21 mouse cellular contexts compared by ENCODE assay signal in genomic region chr15:74283172-74283534, GRCm38 (mm10).
A peak's percentile ranks its signal among the peaks of the same experiment; 100 is the strongest.
DNase-seq lines count a peak whose midpoint lies in the region; ATAC-seq lines count a peak whose summit lies in the region.
"Had no signal": no experiment of that assay in that cellular context is flagged by ENCODE, and none has a peak within 500 bp of the region (broad histone marks: within the 10 kb centered on the region; RNA-seq: fewer than 3 reads in every experiment).

No protein-coding gene starts in this region.

- H3K4me2 ChIP-seq in neural tube, embryonic 11.5 days (ENCODE audit: low read depth), result no peak overlapping the region
- no peak overlapping the region for H3K4me2 ChIP-seq in hindbrain, embryonic 13.5 days
- H3K4me2 ChIP-seq in midbrain, embryonic 15.5 days, result no peak overlapping the region
- H3K4me2 ChIP-seq: embryonic facial prominence, embryonic 12.5 days; heart, embryonic 13.5 days; liver, embryonic 15.5 days had no signal

- no peak overlapping the region for H3K4me3 ChIP-seq in neural tube, embryonic 11.5 days (ENCODE audit: low read depth, low read length)
- H3K4me3 ChIP-seq in hindbrain, embryonic 13.5 days, result no peak overlapping the region
- no peak overlapping the region for H3K4me3 ChIP-seq in midbrain, embryonic 15.5 days
- H3K4me3 ChIP-seq: embryonic facial prominence, embryonic 12.5 days; gastrocnemius, adult 2 months; heart, embryonic 13.5 days; liver, embryonic 15.5 days; megakaryocyte, embryonic 14.5 days had no signal

- WGBS in neural tube, embryonic 11.5 days, result 52% methylated on average over 5 of the region's 5 CpGs
- WGBS in hindbrain, embryonic 13.5 days, result 62% methylated on average over 5 of the region's 5 CpGs
- 49% methylated on average over 5 of the region's 5 CpGs for WGBS in midbrain, embryonic 15.5 days

- H3K27ac ChIP-seq in neural tube, embryonic 11.5 days (ENCODE audit: low read depth, low read length), result 0 out of 2 replicates have a peak overlapping the region, but pooled peaks have one; percentile 20
- H3K27ac ChIP-seq in hindbrain, embryonic 13.5 days, result peak overlapping the region; percentile 81
- H3K27ac ChIP-seq in midbrain, embryonic 15.5 days, result peak overlapping the region; percentile 66
- H3K27ac ChIP-seq: embryonic facial prominence, embryonic 12.5 days; gastrocnemius, adult 2 months; heart, embryonic 13.5 days; liver, embryonic 15.5 days had no signal

- no peaks in the 10 kb centered on the region for H3K36me3 ChIP-seq in neural tube, embryonic 11.5 days (ENCODE audit: control insufficient read depth, insufficient read depth, low read length)
- no peaks in the 10 kb centered on the region for H3K36me3 ChIP-seq in hindbrain, embryonic 13.5 days
- no peaks in the 10 kb centered on the region for H3K36me3 ChIP-seq in midbrain, embryonic 15.5 days (replicated peaks)
- H3K36me3 ChIP-seq: embryonic facial prominence, embryonic 12.5 days; heart, embryonic 13.5 days; liver, embryonic 15.5 days had no signal

- no peak overlapping the region for H3K9ac ChIP-seq in neural tube, embryonic 11.5 days (ENCODE audit: low read length)
- H3K9ac ChIP-seq in hindbrain, embryonic 13.5 days, result peak overlapping the region; percentile 39; the same call in 1 of the 2 replicates
- H3K9ac ChIP-seq in midbrain, embryonic 15.5 days, result no peak overlapping the region
- H3K9ac ChIP-seq: embryonic facial prominence, embryonic 12.5 days; heart, embryonic 13.5 days; liver, embryonic 15.5 days had no signal

- H3K27me3 ChIP-seq in neural tube, embryonic 11.5 days (ENCODE audit: control insufficient read depth, insufficient read depth, low read length), result no peaks in the 10 kb centered on the region
- no peaks in the 10 kb centered on the region for H3K27me3 ChIP-seq in hindbrain, embryonic 13.5 days
- no peaks in the 10 kb centered on the region for H3K27me3 ChIP-seq in midbrain, embryonic 15.5 days (replicated peaks)
- H3K27me3 ChIP-seq: embryonic facial prominence, embryonic 12.5 days; liver, embryonic 15.5 days had no signal

- ATAC-seq in neural tube, embryonic 11.5 days (ENCODE audit: insufficient read depth, low FRiP score, low TSS enrichment), result no peak
- no peak for ATAC-seq in hindbrain, embryonic 13.5 days (ENCODE audit: low FRiP score)
- ATAC-seq in midbrain, embryonic 15.5 days (replicated peaks), result no peak
- ATAC-seq: intestine, embryonic 16.5 days; lung, postnatal 0 days had no signal

- H3K4me1 ChIP-seq in neural tube, embryonic 11.5 days (ENCODE audit: control insufficient read depth, insufficient read depth, low read length), result 0 out of 2 replicates have a peak, but pooled peaks cover 3% of the 10 kb centered on the region
- H3K4me1 ChIP-seq in hindbrain, embryonic 13.5 days (replicated peaks), result peaks cover 30% of the 10 kb centered on the region
- H3K4me1 ChIP-seq in midbrain, embryonic 15.5 days, result peaks cover 19% of the 10 kb centered on the region
- H3K4me1 ChIP-seq: embryonic facial prominence, embryonic 12.5 days; heart, embryonic 13.5 days; liver, embryonic 15.5 days; megakaryocyte, embryonic 14.5 days had no signal

- H3K9me3 ChIP-seq in neural tube, embryonic 11.5 days (ENCODE audit: control insufficient read depth, low read length), result no peaks in the 10 kb centered on the region
- no peaks in the 10 kb centered on the region for H3K9me3 ChIP-seq in hindbrain, embryonic 13.5 days
- no peaks in the 10 kb centered on the region for H3K9me3 ChIP-seq in midbrain, embryonic 15.5 days
- H3K9me3 ChIP-seq: embryonic facial prominence, embryonic 12.5 days; heart, embryonic 13.5 days; liver, embryonic 15.5 days; megakaryocyte, embryonic 14.5 days had no signal

- no peak for DNase-seq in neural tube, embryonic 11.5 days (ENCODE audit: low spot score)
- no peak for DNase-seq in neural tube, embryonic 10.5 days (ENCODE audit: extremely low spot score, low spot score)
- DNase-seq in lung, postnatal 36 days, result no peak
- DNase-seq in embryo, embryonic 10.5 days (ENCODE audit: low spot score), result no peak
- no peak for DNase-seq in gastrocnemius, adult 18-20 months (ENCODE audit: low spot score)
- DNase-seq: cerebellum, adult 11-12 months; gastrocnemius, adult 2 months; heart, adult 11 months; heart, postnatal 36 days; kidney, postnatal 10 days; layer of hippocampus, adult 9-11 months; right cerebral cortex, postnatal 25 days; thymus, postnatal 25 days had no signal

Comparison
In these comparisons a context has a peak if more than half of its experiments do, and no peak if none do; other contexts are left out.
1. H3K27ac ChIP-seq: peak in every context shown above with its lines; median percentile 81 in hindbrain, embryonic 13.5 days; 66 in midbrain, embryonic 15.5 days; 20 in neural tube, embryonic 11.5 days.